Mouse (Mus musculus): ENCODE data around the gene Mob2. TPM values are rescaled to one million over a fixed set of nuclear protein-coding genes. Genes with fewer than 3 reads are reported as not detected.

Mob2 gene
- total RNA-seq, 2 experiments from 2014 or later = 37.6 to 38.7 TPM

DNA sequence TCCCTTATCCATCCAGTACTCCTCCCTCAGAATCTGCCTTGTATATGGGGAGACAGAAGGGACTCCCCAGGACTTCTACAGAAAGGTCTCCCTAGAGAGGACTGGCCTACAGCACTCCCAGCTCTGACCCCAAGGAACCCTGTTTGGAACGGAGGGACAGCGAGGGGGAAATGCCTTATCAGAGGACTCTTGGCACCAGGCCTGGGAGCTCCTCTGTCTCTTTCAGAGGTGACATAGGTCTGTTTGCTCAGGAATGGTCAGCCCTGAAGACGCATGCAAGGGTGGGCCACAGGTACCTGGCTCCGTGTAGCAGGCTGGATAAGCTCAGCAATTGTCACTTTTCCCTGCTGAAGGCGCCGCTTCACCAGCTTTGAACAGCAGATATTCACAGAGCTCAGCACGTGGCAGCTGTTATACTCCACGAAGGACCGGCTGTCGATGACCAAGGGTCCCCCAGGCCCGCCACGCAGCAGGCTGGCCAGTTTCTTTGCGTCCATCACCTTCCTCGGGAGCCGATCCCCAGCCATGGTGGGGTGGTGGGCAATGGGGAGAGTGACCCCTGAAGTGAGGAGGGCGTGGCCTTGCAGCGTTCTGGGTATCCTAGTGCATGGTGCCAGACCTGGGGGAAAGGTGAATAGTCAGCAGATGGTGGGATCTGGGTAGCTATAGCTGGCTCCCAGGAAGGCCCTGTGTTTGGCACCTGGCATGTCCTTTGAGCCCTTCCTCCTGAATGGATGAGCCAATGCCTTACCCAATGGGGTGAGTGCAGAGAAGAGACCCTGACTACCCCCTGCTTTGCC lies 29.0 kb upstream of the Mob2 start:
- no peak overlapping the region; the same call in 1 of the 2 replicates for H3K4me3 ChIP-seq
- peak overlapping the region; percentile 53; the same call in 1 of the 2 replicates for H3K27ac ChIP-seq
- no peak for TF ChIP-seq CTCF (IDR thresholded peaks at IDR 0.05)
- no peak for DNase-seq (ENCODE audit: extremely low spot score in 1 of 2, low spot score in 2 of 2)
- intact Hi-C loops (cut with DNase I) = no loop called here

DNA sequence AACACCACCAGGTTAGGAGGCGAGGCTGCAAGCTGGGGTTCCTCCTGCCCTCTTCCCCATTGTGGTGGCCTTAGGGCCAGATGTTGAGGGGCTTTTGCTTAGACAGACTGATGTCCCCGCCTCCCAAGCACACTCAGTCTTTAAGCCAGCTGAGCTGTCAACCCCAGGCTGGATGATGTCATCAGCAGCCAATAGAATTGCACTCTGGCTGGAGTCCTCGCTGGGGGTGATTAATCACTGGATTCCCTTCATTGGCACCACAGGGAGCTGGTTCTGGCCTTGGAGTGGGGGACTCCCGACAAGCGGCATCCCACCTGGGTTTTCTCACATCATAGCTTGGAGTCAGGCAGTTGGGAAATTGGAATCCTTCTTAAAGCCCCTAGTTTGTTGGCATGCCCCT lies 28.0 kb upstream of the Mob2 start:
- intact Hi-C loops (cut with DNase I) = no loop called here
- peak in 1 of 2 experiments; percentile 71 for DNase-seq (ENCODE audit: extremely low spot score in 1 of 2, low spot score in 2 of 2)
- Histone ChIP-seq H3K27ac (peak overlapping the region; percentile 53; the same call in 1 of the 2 replicates), H3K4me3 (no peak overlapping the region)
- TF ChIP-seq CTCF (IDR thresholded peaks at IDR 0.05) = no peak

GRCm38 (mm10) chr7:142087069-142087652 lies 26.3 kb upstream of the Mob2 start:
- TF ChIP-seq CTCF (IDR thresholded peaks at IDR 0.05) = no peak
- no peak overlapping the region for H3K27ac ChIP-seq
- no peak overlapping the region for H3K4me3 ChIP-seq
- DNase-seq (ENCODE audit: extremely low spot score in 1 of 2, low spot score in 2 of 2) = no peak
- intact Hi-C loops (cut with DNase I) = no loop called here

DNA sequence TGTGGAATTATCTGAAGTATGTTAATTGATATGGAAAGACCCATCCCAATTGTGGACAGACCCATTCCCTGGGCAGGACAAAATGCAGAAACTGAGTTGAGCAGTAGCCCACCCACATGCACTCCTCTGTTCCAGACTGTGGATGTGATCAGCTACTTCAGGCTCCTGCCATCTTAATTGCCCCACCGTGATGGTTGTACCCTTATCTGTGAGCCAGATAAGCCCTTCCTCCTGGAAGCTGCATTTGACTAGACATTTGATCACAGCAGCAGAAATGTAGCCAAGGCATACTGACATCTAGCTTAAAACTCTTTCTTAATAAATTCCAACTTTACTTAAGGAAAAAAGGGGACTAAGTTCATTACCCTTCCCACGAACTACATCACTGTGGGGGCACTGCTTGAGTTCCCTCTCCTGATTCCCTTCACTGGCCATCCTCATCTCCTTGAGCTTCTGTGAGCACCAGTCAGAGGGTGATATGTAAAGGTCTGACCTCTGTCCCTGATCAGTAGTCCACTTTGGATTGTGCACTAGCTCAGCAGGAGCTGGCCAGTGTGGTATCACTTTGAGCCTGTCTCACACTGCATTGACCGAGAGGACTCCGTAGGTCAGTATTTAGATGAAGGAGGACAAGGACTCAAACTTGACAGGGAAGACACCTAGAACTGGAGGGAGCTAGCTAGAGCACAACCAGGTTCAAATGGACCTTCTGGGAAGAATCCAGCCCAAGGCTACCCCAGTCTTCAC lies 25.5 kb upstream of the Mob2 start:
- TF ChIP-seq CTCF (IDR thresholded peaks at IDR 0.05) = no peak
- H3K4me3 ChIP-seq = no peak overlapping the region
- intact Hi-C loops (cut with DNase I) = no loop called here
- H3K27ac ChIP-seq = no peak overlapping the region
- DNase-seq (ENCODE audit: extremely low spot score in 1 of 2, low spot score in 2 of 2) = no peak

DNA sequence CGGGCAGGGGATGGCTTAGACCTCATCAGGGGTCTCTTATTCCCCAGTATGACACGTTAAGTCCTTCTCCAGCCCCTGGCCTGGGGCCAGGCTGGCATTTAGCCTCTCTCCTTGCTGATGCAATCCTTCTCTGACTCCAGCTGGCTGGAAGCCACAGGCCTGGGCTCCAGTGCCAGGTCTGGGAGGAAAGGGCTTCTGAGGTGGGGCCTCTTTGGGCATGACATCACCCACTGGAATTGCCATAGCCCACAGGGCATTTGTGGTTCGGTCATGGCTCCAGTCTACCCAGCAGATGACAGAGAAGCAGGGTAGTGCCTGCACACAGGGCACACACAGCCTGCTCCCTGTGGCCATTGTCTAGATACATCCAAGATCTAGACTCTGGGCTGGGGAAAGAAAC lies 24.0 kb upstream of the Mob2 start:
- H3K27ac ChIP-seq = peak overlapping the region; percentile 70
- no peak for TF ChIP-seq CTCF (IDR thresholded peaks at IDR 0.05)
- no peak overlapping the region for H3K4me3 ChIP-seq
- peak; percentile 51 to 52 for DNase-seq (ENCODE audit: extremely low spot score in 1 of 2, low spot score in 2 of 2)
- intact Hi-C loops (cut with DNase I) = no loop called here

DNA sequence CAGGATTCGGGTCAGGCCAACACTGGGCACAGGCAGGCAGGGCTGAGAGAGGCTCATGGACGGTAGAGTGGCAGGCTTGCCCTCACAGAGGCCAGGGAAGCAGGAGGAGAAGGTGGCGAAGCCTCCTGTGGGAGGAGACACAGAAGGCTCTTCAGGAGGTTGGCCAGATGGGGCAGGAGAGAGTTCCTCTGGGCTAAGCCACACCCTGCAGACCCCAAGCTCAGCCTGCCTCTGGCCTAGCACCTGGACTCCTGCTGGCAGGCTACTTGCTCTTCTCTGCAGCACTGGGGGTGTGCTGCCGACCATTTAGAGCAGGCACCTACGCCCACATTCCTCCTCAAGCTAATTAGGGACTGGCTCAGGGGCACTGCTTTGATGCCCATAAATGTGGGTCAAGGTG lies 23.5 kb upstream of the Mob2 start:
- intact Hi-C loops (cut with DNase I) = no loop called here
- TF ChIP-seq CTCF (IDR thresholded peaks at IDR 0.05) = no peak; the same call in 1 of the 2 replicates
- Histone ChIP-seq H3K27ac (peak overlapping the region; percentile 70), H3K4me3 (no peak overlapping the region)
- no peak for DNase-seq (ENCODE audit: extremely low spot score in 1 of 2, low spot score in 2 of 2)

GRCm38 (mm10) chr7:142083588-142084317 lies 22.9 kb upstream of the Mob2 start:
- TF ChIP-seq CTCF (IDR thresholded peaks at IDR 0.05) = no peak; the same call in 1 of the 2 replicates
- peak in 1 of 2 experiments; percentile 31 for DNase-seq (ENCODE audit: extremely low spot score in 1 of 2, low spot score in 2 of 2)
- no peak overlapping the region for H3K4me3 ChIP-seq
- intact Hi-C loops (cut with DNase I) = no loop called here
- peak overlapping the region; percentile 70 for H3K27ac ChIP-seq

- Histone ChIP-seq H3K27ac (no peak overlapping the region), H3K4me3 (no peak overlapping the region)
- TF ChIP-seq CTCF (IDR thresholded peaks at IDR 0.05) = no peak
- intact Hi-C loops (cut with DNase I) = no loop called here
- DNase-seq (ENCODE audit: extremely low spot score in 1 of 2, low spot score in 2 of 2) = no peak
Observed at GRCm38 (mm10) chr7:142082607-142083006, 21.7 kb upstream of the Mob2 start.

- Histone ChIP-seq H3K27ac (no peak overlapping the region), H3K4me3 (no peak overlapping the region)
- intact Hi-C loops (cut with DNase I) = no loop called here
- DNase-seq (ENCODE audit: extremely low spot score in 1 of 2, low spot score in 2 of 2) = no peak
- no peak for TF ChIP-seq CTCF (IDR thresholded peaks at IDR 0.05)
Observed at GRCm38 (mm10) chr7:142082179-142082578, 21.3 kb upstream of the Mob2 start.

DNA sequence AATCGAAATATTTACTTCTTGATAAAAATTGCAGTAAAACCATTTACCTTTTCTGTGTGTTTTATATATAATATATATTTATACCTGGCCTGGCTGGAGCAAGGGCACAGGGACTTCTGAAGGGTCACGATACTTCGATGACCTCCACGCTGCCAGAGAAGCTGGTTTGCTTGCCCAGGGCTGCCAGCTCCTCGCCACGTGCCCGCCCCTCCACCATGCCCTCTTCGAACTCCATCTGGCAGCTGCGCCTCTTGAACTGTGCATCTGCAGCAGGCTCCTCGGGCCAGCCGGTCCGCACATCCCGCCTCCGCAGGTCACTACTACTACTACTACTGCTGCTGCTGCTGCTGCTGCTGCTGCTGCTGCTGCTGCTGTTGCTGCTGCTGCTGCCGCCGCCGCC lies 20.9 kb upstream of the Mob2 start:
- intact Hi-C loops (cut with DNase I) = no loop called here
- H3K4me3 ChIP-seq = no peak overlapping the region
- no peak for DNase-seq (ENCODE audit: extremely low spot score in 1 of 2, low spot score in 2 of 2)
- no peak for TF ChIP-seq CTCF (IDR thresholded peaks at IDR 0.05)
- no peak overlapping the region for H3K27ac ChIP-seq

GRCm38 (mm10) chr7:142080876-142081275 lies 20.0 kb upstream of the Mob2 start:
- no peak for TF ChIP-seq CTCF (IDR thresholded peaks at IDR 0.05)
- Histone ChIP-seq H3K27ac (no peak overlapping the region), H3K4me3 (no peak overlapping the region)
- intact Hi-C loops (cut with DNase I) = no loop called here
- DNase-seq (ENCODE audit: extremely low spot score in 1 of 2, low spot score in 2 of 2) = no peak
